Mouse (Mus musculus) layer of hippocampus, postnatal 36 days (tissue): ENCODE results near the gene Dlgap4. TPM values are rescaled to one million over a fixed set of nuclear protein-coding genes. Genes with fewer than 3 reads are reported as not detected.

Source experiments
- DNase-seq, 2 experiments: peaks; one replicate each; pipeline ENCODE4 v3.0.0; 2022
- total RNA-seq, 2 experiments: library from RNA; stranded (reverse); gene quantifications; 2 replicates each; pipeline ENCODE4 v1.2.3; 2021

The Dlgap4 gene
- 100 to 1,000 TPM; 197 to 198 TPM for total RNA-seq

- peak; percentile 47 for DNase-seq
Measured at GRCm38 (mm10) chr2:156613541-156614257, at the start of gene Dlgap4. Gene Dlgap4 (plus strand): TSS chr2:156613705.

GRCm38 (mm10) chr2:156566512-156566911, 47.0 kb upstream of the Dlgap4 start:
- no peak for DNase-seq

GRCm38 (mm10) chr2:156568647-156569046, 44.9 kb upstream of the Dlgap4 start:
- no peak for DNase-seq

- no peak for DNase-seq
Measured at GRCm38 (mm10) chr2:156569261-156569660, 44.2 kb upstream of the Dlgap4 start.

GRCm38 (mm10) chr2:156571521-156571920, 42.0 kb upstream of the Dlgap4 start:
- DNase-seq = no peak

GRCm38 (mm10) chr2:156576850-156577587, 36.5 kb upstream of the Dlgap4 start:
- no peak for DNase-seq

- no peak for DNase-seq
Measured at GRCm38 (mm10) chr2:156580507-156580906, 33.0 kb upstream of the Dlgap4 start.

GRCm38 (mm10) chr2:156581244-156581643, 32.3 kb upstream of the Dlgap4 start:
- peak; percentile 76 to 84 for DNase-seq

GRCm38 (mm10) chr2:156582887-156583286, 30.6 kb upstream of the Dlgap4 start:
- no peak for DNase-seq

GRCm38 (mm10) chr2:156584154-156584796, 29.2 kb upstream of the Dlgap4 start:
- DNase-seq = peak in 1 of 2 experiments; percentile 32

GRCm38 (mm10) chr2:156584797-156585471, 28.6 kb upstream of the Dlgap4 start:
- DNase-seq = peak; percentile 48 to 53

GRCm38 (mm10) chr2:156589481-156589880, 24.0 kb upstream of the Dlgap4 start:
- DNase-seq = no peak

- DNase-seq = no peak
Measured at GRCm38 (mm10) chr2:156594987-156595490, 18.5 kb upstream of the Dlgap4 start.

GRCm38 (mm10) chr2:156602581-156602980, 10.9 kb upstream of the Dlgap4 start:
- DNase-seq = no peak

- no peak for DNase-seq
Measured at GRCm38 (mm10) chr2:156603671-156604070, 9.8 kb upstream of the Dlgap4 start.

GRCm38 (mm10) chr2:156605144-156605543, 8.4 kb upstream of the Dlgap4 start:
- no peak for DNase-seq

GRCm38 (mm10) chr2:156605971-156606370, 7.5 kb upstream of the Dlgap4 start:
- no peak for DNase-seq

GRCm38 (mm10) chr2:156613081-156613540, 394 bp upstream of the Dlgap4 start:
- peak; percentile 75 to 81 for DNase-seq

GRCm38 (mm10) chr2:156614258-156614556, 702 bp downstream of the Dlgap4 start:
- peak in 1 of 2 experiments; percentile 36 for DNase-seq

- no peak for DNase-seq
Measured at GRCm38 (mm10) chr2:156614661-156615654, 1.5 kb downstream of the Dlgap4 start.

- DNase-seq = no peak
Measured at GRCm38 (mm10) chr2:156616513-156616912, 3.0 kb downstream of the Dlgap4 start.
